Mouse (Mus musculus): ENCODE measurements around the gene Ndufs3. TPM values are rescaled to one million over a fixed set of nuclear protein-coding genes. Genes with fewer than 3 reads are reported as not detected.

Ndufs3 gene
- polyA plus RNA-seq, 1 experiment from 2014 or later = 195 TPM

DNA sequence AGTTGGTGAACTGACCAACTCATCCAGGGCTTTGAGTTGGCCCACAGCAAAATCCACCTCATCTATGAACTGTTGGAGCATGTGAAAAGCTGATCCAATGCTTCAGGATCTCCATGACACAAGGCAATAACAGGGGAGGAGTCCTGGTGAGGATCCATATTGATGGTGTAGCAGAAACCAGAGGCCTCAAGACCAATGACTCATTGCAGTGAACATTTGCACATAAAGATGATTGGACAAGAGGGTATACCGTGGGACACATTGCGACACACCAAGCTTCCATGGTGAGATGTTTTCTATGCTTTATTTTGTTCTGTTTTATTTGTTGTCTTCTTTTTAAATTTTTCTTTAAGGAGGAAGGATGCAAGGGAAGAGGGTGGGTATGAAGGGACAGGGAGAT is 18.0 kb upstream of the Ndufs3 start:
- Histone ChIP-seq H3K9ac (no peak overlapping the region), H3K4me3 (no peak overlapping the region), H3K4me2 (replicated peaks) (no peak overlapping the region), H3K9me3 (no peaks in the 10 kb centered on the region), H3K4me1 (no peaks in the 10 kb centered on the region), H3K36me3 (no peaks in the 10 kb centered on the region), H3K27ac (no peak overlapping the region), H3K27me3 (replicated peaks) (no peaks in the 10 kb centered on the region)
- WGBS = 90% methylated on average over 2 of the region's 2 CpGs
- no peak for ATAC-seq (ENCODE audit: low FRiP score, low read depth)

DNA sequence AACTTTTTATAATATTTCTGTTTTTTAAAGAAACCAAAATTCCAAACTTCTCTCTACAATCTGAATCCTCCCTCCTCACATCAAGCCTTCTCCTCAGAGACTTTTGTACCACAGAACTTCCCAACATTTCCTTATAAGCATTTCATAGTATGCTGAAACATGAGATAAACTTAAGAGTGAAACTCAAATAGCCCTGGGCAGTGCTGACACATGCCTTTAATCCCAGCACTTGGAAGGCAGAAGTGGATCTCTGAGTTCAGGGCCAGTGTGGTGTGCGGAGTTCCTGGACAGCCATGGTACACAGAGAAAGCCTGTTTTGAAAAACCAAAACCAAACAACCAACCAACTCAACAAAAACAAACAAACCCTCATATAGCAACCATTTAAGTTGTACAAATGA is 16.6 kb upstream of the Ndufs3 start:
- H3K9ac ChIP-seq = no peak overlapping the region
- no peak overlapping the region for H3K4me2 ChIP-seq (replicated peaks)
- H3K27me3 ChIP-seq (replicated peaks) = no peaks in the 10 kb centered on the region
- WGBS = 95% methylated on average over 1 of the region's 1 CpGs
- no peak for ATAC-seq (ENCODE audit: low FRiP score, low read depth)
- H3K36me3 ChIP-seq = no peaks in the 10 kb centered on the region
- H3K4me3 ChIP-seq = no peak overlapping the region
- peaks cover 8% of the 10 kb centered on the region for H3K4me1 ChIP-seq
- no peaks in the 10 kb centered on the region for H3K9me3 ChIP-seq
- no peak overlapping the region for H3K27ac ChIP-seq

DNA sequence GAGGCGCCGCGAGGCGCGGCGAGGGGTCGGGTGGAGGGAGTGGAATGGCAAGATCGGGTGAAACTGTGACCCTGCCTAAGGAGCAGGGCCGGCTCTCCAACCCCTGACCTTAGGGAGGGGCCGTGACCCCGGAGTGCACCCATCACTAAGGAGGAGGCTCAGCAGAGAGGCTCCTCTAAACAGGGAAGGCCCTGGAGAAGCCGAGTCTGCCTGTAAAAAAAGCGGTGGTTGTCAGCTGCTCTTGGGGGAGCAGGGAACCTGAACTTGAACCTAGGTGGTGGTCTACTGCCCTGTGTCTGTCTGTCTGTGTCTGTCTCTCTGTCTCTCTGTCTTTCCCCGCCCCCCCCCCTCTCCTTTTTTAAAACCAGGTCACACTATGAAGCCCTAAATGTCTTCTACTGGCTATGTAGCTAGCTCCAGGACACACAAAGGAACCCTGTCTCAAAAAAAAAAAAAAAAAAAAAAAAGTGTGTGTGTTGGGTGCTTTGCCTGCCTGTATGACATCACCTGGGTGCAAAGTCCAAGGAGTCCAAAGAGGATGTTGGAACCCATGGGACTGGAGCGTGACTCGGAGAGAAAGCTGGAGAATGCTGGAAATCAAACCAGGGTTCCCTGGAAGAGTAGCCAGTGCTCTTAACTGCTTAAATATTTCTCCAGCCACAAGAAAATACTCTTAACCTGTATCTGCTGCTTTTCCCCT is 13.5 kb upstream of the Ndufs3 start:
- no peaks in the 10 kb centered on the region for H3K9me3 ChIP-seq
- peaks cover 19% of the 10 kb centered on the region for H3K4me1 ChIP-seq
- peak overlapping the region; percentile 68 for H3K27ac ChIP-seq
- peak overlapping the region; percentile 74 for H3K4me3 ChIP-seq
- 12% methylated on average over 16 of the region's 16 CpGs for WGBS
- peak; percentile 69 for ATAC-seq (ENCODE audit: low FRiP score, low read depth)
- peak overlapping the region; percentile 69 for H3K4me2 ChIP-seq (replicated peaks)
- peak overlapping the region; percentile 96 for H3K9ac ChIP-seq
- H3K36me3 ChIP-seq = peaks cover 10% of the 10 kb centered on the region
- no peaks in the 10 kb centered on the region for H3K27me3 ChIP-seq (replicated peaks)

DNA sequence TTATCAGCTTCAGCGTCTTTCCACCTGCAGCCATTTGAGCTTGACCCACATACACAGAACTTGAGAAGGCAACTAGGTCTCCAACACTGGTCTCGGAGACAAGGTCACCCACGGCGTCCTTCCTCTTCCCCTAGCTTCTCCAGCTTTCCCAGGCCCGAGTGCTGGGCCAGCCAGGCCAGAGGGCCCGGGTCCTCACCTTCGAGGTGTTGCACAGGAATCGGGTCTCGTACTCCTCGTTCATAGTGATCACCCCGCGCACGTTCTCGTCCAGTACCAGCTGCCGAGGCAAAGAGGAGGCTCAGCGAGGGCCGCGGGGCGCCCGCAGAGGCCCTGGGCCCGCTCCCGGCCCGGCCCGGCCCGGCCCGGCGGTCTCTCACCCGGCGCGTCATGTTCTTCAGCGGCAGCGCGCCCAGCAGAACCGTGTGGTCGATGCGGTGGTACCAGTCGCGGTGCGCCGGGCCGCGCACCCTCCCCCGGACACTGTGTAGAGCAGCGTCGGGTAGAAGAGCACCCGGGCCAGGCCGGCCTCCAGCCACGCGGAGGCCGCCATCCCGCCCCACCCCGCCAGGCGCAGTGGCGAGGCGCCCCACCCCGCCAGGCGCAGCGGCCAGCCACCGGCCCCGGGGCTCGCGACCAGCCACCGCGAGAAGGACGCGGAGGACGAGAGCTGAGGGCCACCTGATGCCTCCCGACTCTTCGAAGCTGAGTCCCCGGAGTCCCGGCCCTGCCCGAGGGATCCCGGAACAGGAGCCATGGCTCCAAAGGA is 12.8 kb upstream of the Ndufs3 start:
- no peaks in the 10 kb centered on the region for H3K27me3 ChIP-seq (replicated peaks)
- peaks cover 17% of the 10 kb centered on the region for H3K36me3 ChIP-seq
- peaks cover 19% of the 10 kb centered on the region for H3K4me1 ChIP-seq
- WGBS = under 1% methylated on average over 70 of the region's 73 CpGs
- no peaks in the 10 kb centered on the region for H3K9me3 ChIP-seq
- H3K27ac ChIP-seq = peak overlapping the region; percentile 68
- H3K9ac ChIP-seq = peak overlapping the region; percentile 96
- ATAC-seq (ENCODE audit: low FRiP score, low read depth) = peak; percentile 91
- H3K4me3 ChIP-seq = peak overlapping the region; percentile 74
- peak overlapping the region; percentile 69 for H3K4me2 ChIP-seq (replicated peaks)

DNA sequence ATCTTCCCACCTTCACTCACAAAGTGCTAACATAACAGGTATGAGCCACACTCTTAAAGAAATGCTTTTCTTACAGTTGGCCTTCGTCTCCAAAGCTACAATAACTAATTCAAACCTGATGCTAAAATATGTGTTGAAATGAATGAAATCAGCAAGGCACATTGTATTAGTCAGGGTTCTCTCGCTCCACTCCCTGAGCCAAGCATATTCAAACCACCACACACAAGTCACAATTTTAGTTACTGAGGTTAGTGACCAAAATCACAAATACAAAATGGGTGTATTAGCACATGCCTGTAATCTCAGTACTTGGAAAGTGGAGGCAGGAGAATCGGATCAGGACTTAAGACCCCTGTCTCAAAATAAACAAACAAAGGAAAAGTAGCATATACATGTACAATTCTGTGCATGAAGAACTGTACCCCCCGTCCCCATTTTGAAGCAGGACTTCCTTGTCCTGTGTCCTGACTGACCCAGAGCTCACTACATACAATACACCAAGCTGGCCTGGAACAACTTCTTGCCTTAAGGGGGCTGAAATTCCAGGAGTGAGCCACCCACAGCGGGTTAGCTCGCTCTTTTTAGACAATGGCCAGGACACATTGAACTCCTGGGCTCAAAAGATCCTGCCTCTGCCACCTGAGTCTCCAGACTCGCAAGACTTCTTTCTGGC is 12.1 kb upstream of the Ndufs3 start:
- peaks cover 19% of the 10 kb centered on the region for H3K4me1 ChIP-seq
- WGBS = 38% methylated on average over 7 of the region's 7 CpGs
- no peaks in the 10 kb centered on the region for H3K27me3 ChIP-seq (replicated peaks)
- H3K9me3 ChIP-seq = no peaks in the 10 kb centered on the region
- ATAC-seq (ENCODE audit: low FRiP score, low read depth) = peak; percentile 22
- peak overlapping the region; percentile 96 for H3K9ac ChIP-seq
- H3K4me2 ChIP-seq (replicated peaks) = peak overlapping the region; percentile 69
- H3K27ac ChIP-seq = peak overlapping the region; percentile 68; the same call in 1 of the 2 replicates
- H3K4me3 ChIP-seq = peak overlapping the region; percentile 74
- H3K36me3 ChIP-seq = peaks cover 22% of the 10 kb centered on the region

DNA sequence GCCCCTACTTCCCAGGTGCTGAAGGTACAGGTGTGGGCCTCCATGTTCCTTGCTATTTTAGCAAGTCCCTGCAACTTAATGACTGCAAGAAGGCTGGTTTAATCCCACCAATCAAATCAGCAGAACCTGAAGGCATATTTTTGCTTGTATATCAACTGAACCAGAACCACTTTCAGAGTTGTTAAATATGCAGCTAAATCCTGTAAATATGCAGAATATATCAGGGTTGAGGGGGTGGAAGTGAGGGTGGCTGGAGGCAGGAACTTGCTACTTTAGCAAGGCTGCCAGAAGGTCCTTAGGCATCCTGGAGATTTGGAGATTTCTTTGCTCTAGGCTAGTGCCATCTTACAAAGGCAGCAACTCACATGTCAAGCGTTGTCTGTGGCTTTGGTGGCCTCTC is 10.9 kb upstream of the Ndufs3 start:
- WGBS = 70% methylated on average over 1 of the region's 1 CpGs
- no peak overlapping the region for H3K4me3 ChIP-seq
- H3K27me3 ChIP-seq (replicated peaks) = no peaks in the 10 kb centered on the region
- H3K27ac ChIP-seq = no peak overlapping the region
- H3K4me2 ChIP-seq (replicated peaks) = peak overlapping the region; percentile 69
- ATAC-seq (ENCODE audit: low FRiP score, low read depth) = no peak
- H3K4me1 ChIP-seq = peaks cover 19% of the 10 kb centered on the region
- H3K9ac ChIP-seq = no peak overlapping the region
- no peaks in the 10 kb centered on the region for H3K9me3 ChIP-seq
- peaks cover 33% of the 10 kb centered on the region for H3K36me3 ChIP-seq

GRCm38 (mm10) chr2:90913671-90914070 is 9.0 kb upstream of the Ndufs3 start:
- Histone ChIP-seq H3K4me2 (replicated peaks) (no peak overlapping the region), H3K9me3 (no peaks in the 10 kb centered on the region), H3K9ac (no peak overlapping the region), H3K4me1 (peaks cover 19% of the 10 kb centered on the region), H3K27ac (no peak overlapping the region), H3K4me3 (no peak overlapping the region), H3K27me3 (replicated peaks) (no peaks in the 10 kb centered on the region), H3K36me3 (peaks cover 52% of the 10 kb centered on the region)
- ATAC-seq (ENCODE audit: low FRiP score, low read depth) = no peak
- 89% methylated on average over 2 of the region's 2 CpGs for WGBS

DNA sequence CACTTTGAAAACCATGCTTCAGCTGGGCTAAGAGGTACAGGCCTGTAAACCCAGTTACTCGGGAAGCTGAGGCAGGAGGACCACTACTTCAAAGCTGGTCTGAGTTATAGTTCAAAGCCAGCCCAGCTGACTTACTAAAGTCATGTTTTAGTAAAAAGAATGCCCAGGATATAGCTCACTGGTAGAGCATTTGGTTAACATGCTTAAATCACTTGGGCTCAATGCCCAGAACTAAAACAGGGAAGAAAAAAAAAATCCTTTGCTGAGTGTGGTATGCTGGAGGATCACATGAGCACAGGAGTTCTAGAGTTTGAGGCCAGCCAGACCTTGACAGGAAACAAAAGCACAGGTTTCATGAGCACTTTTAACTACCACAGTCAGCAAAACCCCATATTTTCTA is 7.0 kb upstream of the Ndufs3 start:
- Histone ChIP-seq H3K36me3 (peaks cover 64% of the 10 kb centered on the region), H3K9me3 (no peaks in the 10 kb centered on the region), H3K4me3 (no peak overlapping the region), H3K27ac (no peak overlapping the region), H3K4me2 (replicated peaks) (no peak overlapping the region), H3K9ac (no peak overlapping the region), H3K27me3 (replicated peaks) (no peaks in the 10 kb centered on the region), H3K4me1 (peaks cover 16% of the 10 kb centered on the region)
- 85% methylated on average over 1 of the region's 1 CpGs for WGBS
- no peak for ATAC-seq (ENCODE audit: low FRiP score, low read depth)

DNA sequence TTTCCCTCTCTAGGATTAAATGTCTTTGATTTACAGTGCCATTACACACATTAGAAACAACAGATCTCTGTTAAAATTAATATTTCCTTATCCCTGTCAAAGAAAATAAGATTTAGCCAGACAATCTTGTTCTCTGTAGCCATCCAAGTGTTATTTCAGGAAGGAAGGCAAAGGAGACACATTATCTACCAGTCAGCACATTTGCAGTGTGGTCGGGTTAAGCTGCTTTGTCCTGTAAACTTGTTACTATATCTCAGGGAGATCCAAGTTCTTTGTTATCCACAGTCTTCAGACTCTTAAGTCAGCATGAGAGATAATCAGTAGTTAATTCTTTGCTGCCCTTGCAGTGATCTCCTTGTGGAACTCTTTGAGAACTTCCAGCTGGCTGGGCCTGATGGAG is 6.2 kb upstream of the Ndufs3 start:
- WGBS = 92% methylated on average over 1 of the region's 1 CpGs
- Histone ChIP-seq H3K27me3 (replicated peaks) (no peaks in the 10 kb centered on the region), H3K9ac (no peak overlapping the region), H3K4me3 (no peak overlapping the region), H3K4me2 (replicated peaks) (no peak overlapping the region), H3K36me3 (peaks cover 70% of the 10 kb centered on the region), H3K9me3 (no peaks in the 10 kb centered on the region), H3K27ac (no peak overlapping the region), H3K4me1 (peaks cover 13% of the 10 kb centered on the region; the same call in 1 of the 2 replicates)
- ATAC-seq (ENCODE audit: low FRiP score, low read depth) = no peak

DNA sequence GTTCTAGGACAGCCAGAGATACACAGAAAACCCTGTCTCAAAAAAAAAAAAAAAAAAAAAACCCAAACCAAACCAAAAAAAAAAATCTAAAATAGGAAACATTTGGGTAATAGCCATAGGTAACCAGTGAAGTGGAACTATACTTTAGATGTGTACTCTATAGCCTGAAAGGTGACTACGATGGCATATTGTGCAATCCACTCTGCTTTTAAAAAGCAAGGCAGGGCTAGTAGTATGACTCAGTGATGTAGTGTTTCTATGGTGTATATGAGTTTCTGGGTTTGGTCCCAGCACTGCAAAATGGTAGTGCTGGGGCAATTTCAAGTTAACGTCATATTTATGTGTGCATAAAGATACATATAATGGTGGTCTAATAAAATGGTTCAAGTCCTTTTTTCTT is 2.1 kb upstream of the Ndufs3 start:
- no peak overlapping the region for H3K4me3 ChIP-seq
- H3K4me2 ChIP-seq (replicated peaks) = no peak overlapping the region
- no peak for ATAC-seq (ENCODE audit: low FRiP score, low read depth)
- no peaks in the 10 kb centered on the region for H3K27me3 ChIP-seq (replicated peaks)
- no peaks in the 10 kb centered on the region for H3K9me3 ChIP-seq
- 94% methylated on average over 2 of the region's 2 CpGs for WGBS
- peaks cover 20% of the 10 kb centered on the region for H3K4me1 ChIP-seq
- no peak overlapping the region for H3K27ac ChIP-seq
- no peak overlapping the region for H3K9ac ChIP-seq
- H3K36me3 ChIP-seq = peaks cover 55% of the 10 kb centered on the region

GRCm38 (mm10) chr2:90904856-90905224 is 213 bp upstream of the Ndufs3 start:
- under 1% methylated on average over 21 of the region's 21 CpGs for WGBS

DNA sequence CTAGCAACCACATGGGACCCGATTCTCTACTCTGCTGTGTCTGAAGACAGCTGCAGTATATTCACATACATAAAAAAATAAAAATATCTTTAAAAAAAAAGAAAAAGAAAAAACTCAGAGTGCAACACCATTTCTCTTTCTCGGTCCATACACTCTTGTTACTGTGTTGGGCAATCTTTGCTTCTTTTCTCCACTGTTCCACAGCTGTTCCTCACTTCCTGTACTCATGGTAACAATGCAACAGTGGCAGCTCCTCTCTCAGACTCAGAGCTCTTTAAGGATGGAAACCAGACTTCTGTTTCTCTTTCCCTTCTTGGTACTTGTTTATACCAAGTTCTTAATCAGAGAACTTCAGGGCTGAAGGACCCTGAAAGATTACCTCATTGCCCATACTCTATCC is 1.2 kb downstream of the Ndufs3 start:
- no peaks in the 10 kb centered on the region for H3K9me3 ChIP-seq
- peak overlapping the region; percentile 59 for H3K4me2 ChIP-seq (replicated peaks)
- H3K27ac ChIP-seq = no peak overlapping the region
- peaks cover 20% of the 10 kb centered on the region for H3K4me1 ChIP-seq
- 91% methylated on average over 2 of the region's 2 CpGs for WGBS
- peak overlapping the region; percentile 77 for H3K9ac ChIP-seq
- no peaks in the 10 kb centered on the region for H3K27me3 ChIP-seq (replicated peaks)
- H3K36me3 ChIP-seq = peaks cover 42% of the 10 kb centered on the region
- H3K4me3 ChIP-seq = peak overlapping the region; percentile 74
- ATAC-seq (ENCODE audit: low FRiP score, low read depth) = no peak

More at GRCm38 (mm10) chr2:90904856-90905224, 213 bp upstream of the Ndufs3 start:
- Histone ChIP-seq H3K27ac (peak overlapping the region; percentile 54; the same call in 1 of the 2 replicates), H3K36me3 (peaks cover 48% of the 10 kb centered on the region), H3K9me3 (no peaks in the 10 kb centered on the region), H3K4me3 (peak overlapping the region; percentile 74), H3K4me1 (peaks cover 20% of the 10 kb centered on the region), H3K9ac (peak overlapping the region; percentile 77), H3K4me2 (replicated peaks) (peak overlapping the region; percentile 59), H3K27me3 (replicated peaks) (no peaks in the 10 kb centered on the region)
- ATAC-seq (ENCODE audit: low FRiP score, low read depth) = peak; percentile 88

All from neural tube, embryonic 12.5 days (tissue).